Mouse (Mus musculus): ENCODE results near the gene Rcvrn.

GRCm38 (mm10) chr11:67664918-67665317 lies 30.2 kb upstream of the Rcvrn start:
- TF ChIP-seq POLR2A (IDR thresholded peaks at IDR 0.05; ENCODE audit: borderline replicate concordance, low read depth, low read length) (no peak), CTCF (IDR thresholded peaks at IDR 0.05; ENCODE audit: low read depth, low read length) (no peak)

All from bone marrow macrophage, adult 2 months (primary cell).